Mouse (Mus musculus) liver, embryonic 14.5 days (tissue): ENCODE measurements around the gene Mtmr12. TPM values are rescaled to one million over a fixed set of nuclear protein-coding genes. Genes with fewer than 3 reads are reported as not detected.

Source experiments
- ATAC-seq: fragments of 200-750 bp; cut with Nextera tagmentation; 2 replicates; pipeline ENCODE4 v1.8.0; 2017; ENCODE audit warnings: moderate number of reproducible peaks, mild to moderate bottlenecking, moderate library complexity; ENCODE audit not compliant: insufficient read depth
- DNase-seq, 3 experiments: peaks; one replicate each; pipeline ENCODE4 v3.0.0-alpha.2; 2012 to 2013; ENCODE audit warnings: low read depth in 3 of 3, low spot score in 3 of 3
- H3K27ac ChIP-seq: fragments of 300-500 bp; sonication (generic); 2 replicates; pipeline ENCODE4 v1.5.1; 2014; ENCODE audit warnings: moderate library complexity, mild to moderate bottlenecking, control low read depth, inconsistent platforms
- H3K27me3 ChIP-seq: fragments of 300-500 bp; sonication (generic); 2 replicates; pipeline ENCODE4 v1.6.1; 2014; ENCODE audit warnings: mild to moderate bottlenecking, low read length, moderate library complexity; ENCODE audit not compliant: control insufficient read depth, insufficient read depth
- H3K36me3 ChIP-seq: fragments of 300-500 bp; sonication (generic); replicated peaks from 2 replicates; pipeline ENCODE4 v1.6.1; 2014; ENCODE audit warnings: low read depth; ENCODE audit not compliant: control insufficient read depth, insufficient read depth
- H3K4me1 ChIP-seq, 2 experiments: fragments of 200-500 bp in 1 of 2; fragments of 300-500 bp in 1 of 2; sonication (generic) in 1 of 2; replicated peaks; 2 replicates each; pipeline ENCODE4 v1.6.1; 2012 to 2014; ENCODE audit warnings: antibody characterized with exemption in 1 of 2, inconsistent platforms in 1 of 2, low read length in 1 of 2; ENCODE audit not compliant: control insufficient read depth in 2 of 2, insufficient read depth in 2 of 2
- H3K4me2 ChIP-seq: fragments of 300-500 bp; sonication (generic); 2 replicates; pipeline ENCODE4 v1.6.1; 2014; ENCODE audit warnings: low read depth, mild to moderate bottlenecking, control low read depth, moderate library complexity
- H3K4me3 ChIP-seq, 2 experiments: fragments of 200-500 bp in 1 of 2; fragments of 300-500 bp in 1 of 2; sonication (generic) in 1 of 2; 2 replicates each; pipeline ENCODE4 v1.5.1; 2012 to 2014; ENCODE audit warnings: low read depth in 2 of 2, low read length in 2 of 2, mild to moderate bottlenecking in 2 of 2, control low read depth in 1 of 2, inconsistent platforms in 1 of 2, moderate library complexity in 1 of 2; ENCODE audit not compliant: insufficient read depth in 1 of 2
- H3K9ac ChIP-seq: fragments of 300-500 bp; sonication (generic); replicated peaks from 2 replicates; pipeline ENCODE4 v1.6.1; 2014; ENCODE audit warnings: mild to moderate bottlenecking, control low read depth, moderate library complexity
- H3K9me3 ChIP-seq: fragments of 300-500 bp; sonication (generic); 2 replicates; pipeline ENCODE4 v1.6.1; 2016; ENCODE audit warnings: low read length, mixed read lengths; ENCODE audit not compliant: control insufficient read depth
- CTCF ChIP-seq: IDR thresholded peaks from 2 replicates; pipeline ENCODE4 v1.5.1; 2016; ENCODE audit warnings: antibody characterized with exemption, low read depth, control low read depth
- EP300 ChIP-seq: IDR thresholded peaks from 2 replicates; pipeline ENCODE4 v1.6.1; 2016; ENCODE audit warnings: antibody characterized with exemption, low read depth
- WGBS: fragments of 180-500 bp; shearing (Covaris S2); extraction: QIAGEN DNeasy Blood & Tissue Kit; methylation state at CpG from one replicate; pipeline ENCODE4 v1.1.7; 2014; ENCODE audit not compliant: insufficient replicate concordance; 5-methylcytosine and 5-hydroxymethylcytosine counted together
- polyA plus RNA-seq, 2 experiments: library from polyadenylated mRNA; depleted of rRNA in 1 of 2; stranded (reverse) in 1 of 2; unstranded in 1 of 2; fragments of >200 nt; fragmentation: Nextera tagmentation in 1 of 2; extraction: Ambion mirVana in 1 of 2; gene quantifications; 2 replicates each; pipeline versions ENCODE4 v1.2.1 to v1.2.3; 2012 to 2014

Gene Mtmr12
- polyA plus RNA-seq, 2 experiments: 6.4 to 7.2 TPM

DNA sequence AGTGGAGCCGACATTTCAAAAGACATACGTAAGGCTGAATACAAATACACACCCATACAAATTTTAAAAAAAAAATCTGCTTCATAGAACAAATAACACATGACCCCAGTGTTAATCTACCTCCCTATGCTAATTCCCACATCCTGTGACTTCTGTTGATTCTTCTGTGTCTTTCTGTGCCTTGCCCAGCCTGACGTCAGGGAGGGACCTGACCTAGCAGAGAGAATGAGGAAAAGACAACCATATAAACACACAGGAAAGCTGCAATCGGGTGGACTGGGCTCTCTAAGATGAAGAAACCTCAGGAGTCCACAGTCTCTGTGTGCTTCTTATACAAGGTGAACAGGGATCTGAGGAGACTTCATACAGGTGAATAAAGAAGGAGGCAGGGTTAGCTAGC lies 102.3 kb downstream of the Mtmr12 start:
- Histone ChIP-seq H3K4me3 (no peak overlapping the region), H3K27ac (peak overlapping the region; percentile 31; the same call in 1 of the 2 replicates), H3K4me2 (peak overlapping the region; percentile 44), H3K9me3 (no peaks in the 10 kb centered on the region), H3K36me3 (no peaks in the 10 kb centered on the region), H3K4me1 (peaks cover 21 to 32% of the 10 kb centered on the region in 2 experiments), H3K27me3 (no peaks in the 10 kb centered on the region), H3K9ac (peak overlapping the region; percentile 1; the same call in 1 of the 2 replicates)
- DNase-seq (no peak), ATAC-seq (no peak)
- TF ChIP-seq CTCF (no peak), EP300 (no peak)
- WGBS: 47% methylated on average over 4 of the region's 4 CpGs

DNA sequence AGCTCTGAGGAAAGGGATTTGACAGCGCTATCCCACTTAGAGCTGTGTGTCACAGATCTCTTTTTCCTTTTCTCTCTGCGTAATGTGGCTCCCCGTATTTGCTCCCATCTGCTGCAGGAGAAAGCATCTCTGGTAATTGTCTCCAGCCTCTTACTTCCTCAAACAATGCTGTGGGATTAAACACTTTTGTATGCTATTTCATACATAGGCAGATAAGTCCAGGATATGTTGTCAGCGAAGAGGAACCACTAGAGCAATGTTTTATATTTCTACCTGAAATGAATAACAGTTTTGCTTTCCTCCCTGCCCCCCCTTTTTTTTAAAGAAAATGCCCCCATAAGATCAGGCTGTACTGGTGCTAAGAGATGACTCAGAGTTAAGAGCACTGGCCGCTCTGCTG lies 103.7 kb downstream of the Mtmr12 start:
- no peak overlapping the region for H3K4me2 ChIP-seq
- no peaks in the 10 kb centered on the region for H3K9me3 ChIP-seq
- no peak overlapping the region for H3K9ac ChIP-seq
- no peak for TF ChIP-seq CTCF
- no peak for TF ChIP-seq EP300
- no peak overlapping the region for H3K27ac ChIP-seq
- WGBS: 76% methylated on average over 5 of the region's 5 CpGs
- H3K4me1 ChIP-seq: peaks cover 21 to 32% of the 10 kb centered on the region in 2 experiments
- DNase-seq: no peak
- no peak overlapping the region for H3K4me3 ChIP-seq
- H3K36me3 ChIP-seq: no peaks in the 10 kb centered on the region
- H3K27me3 ChIP-seq: no peaks in the 10 kb centered on the region
- ATAC-seq: no peak

DNA sequence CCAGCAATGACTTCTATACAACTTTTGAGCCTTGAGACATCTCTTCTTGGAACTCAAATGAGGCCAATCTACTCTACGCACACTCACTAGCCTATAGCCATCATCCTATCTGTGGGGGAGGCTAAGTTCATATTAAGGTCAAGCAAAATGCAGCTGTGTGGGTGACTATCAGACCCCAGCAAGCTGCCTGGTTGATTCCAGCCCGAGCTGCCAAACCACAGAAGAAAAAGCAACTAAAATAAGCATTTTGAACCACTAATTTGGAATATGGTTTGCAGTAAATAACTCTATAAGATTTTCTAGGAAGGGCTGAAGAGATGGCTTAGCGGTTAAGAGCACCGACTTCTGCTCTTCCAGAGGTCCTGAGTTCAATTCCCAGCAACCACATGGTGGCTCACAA lies 105.8 kb downstream of the Mtmr12 start:
- no peaks in the 10 kb centered on the region for H3K9me3 ChIP-seq
- no peak overlapping the region for H3K4me3 ChIP-seq
- WGBS: 44% methylated on average over 4 of the region's 4 CpGs
- H3K27ac ChIP-seq: no peak overlapping the region
- TF ChIP-seq CTCF (no peak), EP300 (no peak)
- no peak overlapping the region for H3K9ac ChIP-seq
- ATAC-seq (no peak), DNase-seq (no peak)
- H3K4me1 ChIP-seq: peaks cover 19 to 31% of the 10 kb centered on the region in 2 experiments
- H3K36me3 ChIP-seq: no peaks in the 10 kb centered on the region
- no peak overlapping the region for H3K4me2 ChIP-seq
- no peaks in the 10 kb centered on the region for H3K27me3 ChIP-seq

DNA sequence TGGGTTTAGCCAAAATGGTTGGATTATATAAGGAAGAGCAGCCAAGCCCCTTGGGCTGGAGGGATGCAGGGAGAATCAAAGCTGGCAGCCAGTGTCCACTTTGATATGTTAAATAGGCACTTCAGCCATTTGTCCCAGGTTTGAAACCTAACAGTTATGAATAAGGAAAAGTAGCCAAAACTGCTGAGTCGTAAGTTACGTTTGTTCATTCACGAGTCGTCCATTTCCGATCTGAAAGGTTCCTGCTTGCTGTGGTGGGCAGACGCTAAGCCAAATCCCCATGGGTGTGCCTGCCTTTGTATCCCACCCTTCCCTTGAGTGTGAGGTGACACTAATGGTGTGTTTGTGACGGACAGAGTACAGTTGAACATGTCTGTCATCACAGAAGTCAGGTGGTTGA lies 106.6 kb downstream of the Mtmr12 start:
- Histone ChIP-seq H3K4me3 (no peak overlapping the region), H3K9ac (no peak overlapping the region), H3K4me2 (no peak overlapping the region), H3K4me1 (peaks cover 11 to 23% of the 10 kb centered on the region in 2 experiments), H3K27me3 (no peaks in the 10 kb centered on the region), H3K9me3 (no peaks in the 10 kb centered on the region), H3K36me3 (no peaks in the 10 kb centered on the region), H3K27ac (no peak overlapping the region)
- no peak for ATAC-seq
- TF ChIP-seq EP300 (no peak), CTCF (no peak)
- 65% methylated on average over 7 of the region's 7 CpGs for WGBS
- no peak for DNase-seq

DNA sequence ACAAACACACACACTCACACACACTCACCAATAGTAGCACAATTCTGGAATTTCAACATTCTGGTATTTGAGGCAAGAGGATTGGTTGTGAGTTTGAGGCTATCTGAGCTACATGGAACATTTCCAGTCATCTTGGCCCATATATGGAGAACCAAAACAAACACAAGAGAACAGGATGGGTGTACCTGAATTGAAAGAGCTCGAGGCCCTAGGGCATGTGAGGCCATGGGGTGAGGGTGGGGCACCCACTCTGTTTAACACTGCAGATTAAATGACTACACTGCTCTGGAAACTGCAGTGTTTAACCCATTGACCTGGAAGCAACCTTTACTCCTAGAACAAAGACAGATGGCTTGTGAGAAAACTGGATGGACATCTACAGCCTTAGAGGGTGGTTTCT lies 108.4 kb downstream of the Mtmr12 start:
- TF ChIP-seq CTCF (no peak), EP300 (no peak)
- Histone ChIP-seq H3K27ac (no peak overlapping the region), H3K4me1 (peaks cover 8 to 16% of the 10 kb centered on the region in 2 experiments), H3K4me3 (no peak overlapping the region), H3K9ac (no peak overlapping the region), H3K4me2 (no peak overlapping the region), H3K36me3 (no peaks in the 10 kb centered on the region), H3K9me3 (no peaks in the 10 kb centered on the region), H3K27me3 (no peaks in the 10 kb centered on the region)
- 20% methylated on average over 1 of the region's 1 CpGs for WGBS
- ATAC-seq (no peak), DNase-seq (no peak)
